Mouse (Mus musculus) adipocyte (in vitro differentiated cells): ENCODE results near the gene Smarca2.

ENCODE experiments used
- DNase-seq: peaks from one replicate; pipeline ENCODE4 v3.0.0-alpha.2; 2016; ENCODE audit warnings: low spot score

Gene Smarca2

GRCm38 (mm10) chr19:26604755-26605300 lies at the start of gene Smarca2:
Gene Smarca2, plus strand, starts transcription at chr19:26605050.
- DNase-seq: peak; percentile 90

- no peak for DNase-seq
Observed at GRCm38 (mm10) chr19:26564850-26565249, 40.0 kb upstream of the Smarca2 start.

- no peak for DNase-seq
Observed at GRCm38 (mm10) chr19:26566109-26566508, 38.7 kb upstream of the Smarca2 start.

GRCm38 (mm10) chr19:26568236-26568635 lies 36.6 kb upstream of the Smarca2 start:
- no peak for DNase-seq

- no peak for DNase-seq
Observed at GRCm38 (mm10) chr19:26568941-26569340, 35.9 kb upstream of the Smarca2 start.

GRCm38 (mm10) chr19:26569461-26569860 lies 35.4 kb upstream of the Smarca2 start:
- no peak for DNase-seq

- peak; percentile 19 for DNase-seq
Observed at GRCm38 (mm10) chr19:26579645-26580044, 25.2 kb upstream of the Smarca2 start.

GRCm38 (mm10) chr19:26580061-26580460 lies 24.8 kb upstream of the Smarca2 start:
- DNase-seq: no peak

- no peak for DNase-seq
Observed at GRCm38 (mm10) chr19:26594661-26595060, 10.2 kb upstream of the Smarca2 start.

GRCm38 (mm10) chr19:26601459-26601858 lies 3.4 kb upstream of the Smarca2 start:
- no peak for DNase-seq

- no peak for DNase-seq
Observed at GRCm38 (mm10) chr19:26603296-26603860, 1.5 kb upstream of the Smarca2 start.

- DNase-seq: no peak
Observed at GRCm38 (mm10) chr19:26603906-26604754, 720 bp upstream of the Smarca2 start.

- peak; percentile 19 for DNase-seq
Observed at GRCm38 (mm10) chr19:26605438-26606320, 829 bp downstream of the Smarca2 start.

GRCm38 (mm10) chr19:26606321-26607155 lies 1.7 kb downstream of the Smarca2 start:
- peak; percentile 14 for DNase-seq

- DNase-seq: no peak
Observed at GRCm38 (mm10) chr19:26607156-26607536, 2.3 kb downstream of the Smarca2 start.

GRCm38 (mm10) chr19:26607551-26608433 lies 2.9 kb downstream of the Smarca2 start:
- no peak for DNase-seq

GRCm38 (mm10) chr19:26608434-26608812 lies 3.6 kb downstream of the Smarca2 start:
- DNase-seq: no peak

- DNase-seq: no peak
Observed at GRCm38 (mm10) chr19:26609637-26610036, 4.8 kb downstream of the Smarca2 start.

- no peak for DNase-seq
Observed at GRCm38 (mm10) chr19:26612995-26613394, 8.1 kb downstream of the Smarca2 start.

- DNase-seq: no peak
Observed at GRCm38 (mm10) chr19:26613665-26614064, 8.8 kb downstream of the Smarca2 start.
